Mouse (Mus musculus): Measurements from ENCODE around the gene Pdia5. TPM values are rescaled to one million over a fixed set of nuclear protein-coding genes. Genes with fewer than 3 reads are reported as not detected.

Gene Pdia5
- polyA plus RNA-seq, 1 experiment from 2014 or later: 12.2 TPM

DNA sequence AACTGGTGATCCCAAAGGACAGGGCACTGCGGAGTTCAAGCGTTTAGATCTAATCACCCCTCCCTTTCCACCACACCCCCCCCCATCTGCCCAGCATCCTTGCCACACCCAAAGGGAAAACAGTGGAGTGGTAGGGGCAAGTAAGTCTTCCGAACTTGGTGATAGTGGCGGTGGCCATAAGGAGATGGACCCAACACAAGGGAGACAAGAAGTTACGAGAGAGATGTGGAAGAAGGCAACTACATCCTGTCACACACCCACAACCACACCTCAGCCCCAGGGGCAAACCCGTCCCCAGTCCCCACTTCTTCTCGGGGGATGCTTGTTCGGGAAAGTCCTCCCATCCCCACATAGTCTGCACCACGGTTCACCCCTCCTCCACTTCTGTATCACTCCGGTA, 880 bp downstream of the Pdia5 start:
- Histone ChIP-seq H3K9ac (replicated peaks; ENCODE audit: low read length) (peak overlapping the region; percentile 70), H3K4me1 (ENCODE audit: control insufficient read depth, insufficient read depth, low read length) (no peaks in the 10 kb centered on the region; the same call in 1 of the 2 replicates), H3K27ac (replicated peaks; ENCODE audit: low read depth, low read length) (no peak overlapping the region), H3K27me3 (ENCODE audit: control insufficient read depth, insufficient read depth, low read length) (no peaks in the 10 kb centered on the region), H3K36me3 (replicated peaks; ENCODE audit: control insufficient read depth, insufficient read depth, low read depth, low read length) (no peaks in the 10 kb centered on the region), H3K9me3 (replicated peaks; ENCODE audit: control insufficient read depth, low read length) (no peaks in the 10 kb centered on the region), H3K4me2 (ENCODE audit: low read depth, low read length) (peak overlapping the region; percentile 88), H3K4me3 (ENCODE audit: low read depth, low read length) (peak overlapping the region; percentile 75)
- ATAC-seq (replicated peaks; ENCODE audit: insufficient number of reproducible peaks, low FRiP score, low TSS enrichment, low read depth) (0 out of 2 replicates have a peak, but pooled peaks have one; percentile 9), DNase-seq (ENCODE audit: low spot score) (no peak)
- WGBS: 9% methylated on average over 10 of the region's 10 CpGs

DNA sequence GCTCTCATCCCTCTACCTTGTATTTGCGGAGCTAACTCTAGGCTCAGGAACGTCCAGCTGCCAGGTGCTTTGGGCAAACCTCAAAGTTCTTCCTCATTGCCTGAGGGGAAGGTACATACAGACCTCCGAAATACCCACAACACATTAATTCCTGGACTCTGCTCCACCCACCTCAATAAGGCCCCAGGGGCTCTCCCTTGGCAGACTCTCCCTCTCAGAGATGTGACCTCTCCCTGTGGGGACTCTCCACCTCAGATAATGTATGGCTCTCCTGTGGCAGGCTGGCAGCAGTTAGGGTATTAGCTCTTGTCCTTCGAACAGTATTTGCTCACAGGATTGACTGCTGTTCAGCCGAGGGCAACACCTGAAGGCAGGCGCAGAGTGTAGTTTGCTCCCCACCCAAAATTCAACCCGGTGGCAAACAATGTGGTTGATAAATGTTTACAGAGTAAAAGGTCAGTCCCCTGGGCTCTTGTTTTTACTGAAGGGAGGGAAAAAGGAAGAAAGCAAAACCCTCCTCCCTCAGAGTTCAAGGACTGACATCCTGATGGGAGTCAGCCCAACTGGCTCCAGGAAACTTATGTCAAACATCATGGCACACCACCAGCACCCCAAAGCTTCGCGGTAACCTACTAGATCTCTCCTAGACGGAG, 1.5 kb downstream of the Pdia5 start:
- Histone ChIP-seq H3K4me1 (ENCODE audit: control insufficient read depth, insufficient read depth, low read length) (no peaks in the 10 kb centered on the region; the same call in 1 of the 2 replicates), H3K27ac (replicated peaks; ENCODE audit: low read depth, low read length) (no peak overlapping the region), H3K4me3 (ENCODE audit: low read depth, low read length) (peak overlapping the region; percentile 75; the same call in 1 of the 2 replicates), H3K4me2 (ENCODE audit: low read depth, low read length) (peak overlapping the region; percentile 88; the same call in 1 of the 2 replicates), H3K36me3 (replicated peaks; ENCODE audit: control insufficient read depth, insufficient read depth, low read depth, low read length) (no peaks in the 10 kb centered on the region), H3K27me3 (ENCODE audit: control insufficient read depth, insufficient read depth, low read length) (no peaks in the 10 kb centered on the region), H3K9ac (replicated peaks; ENCODE audit: low read length) (0 out of 2 replicates have a peak overlapping the region, but pooled peaks have one; percentile 15), H3K9me3 (replicated peaks; ENCODE audit: control insufficient read depth, low read length) (no peaks in the 10 kb centered on the region)
- ATAC-seq (replicated peaks; ENCODE audit: insufficient number of reproducible peaks, low FRiP score, low TSS enrichment, low read depth) (no peak), DNase-seq (ENCODE audit: low spot score) (no peak)
- WGBS: 49% methylated on average over 10 of the region's 10 CpGs

DNA sequence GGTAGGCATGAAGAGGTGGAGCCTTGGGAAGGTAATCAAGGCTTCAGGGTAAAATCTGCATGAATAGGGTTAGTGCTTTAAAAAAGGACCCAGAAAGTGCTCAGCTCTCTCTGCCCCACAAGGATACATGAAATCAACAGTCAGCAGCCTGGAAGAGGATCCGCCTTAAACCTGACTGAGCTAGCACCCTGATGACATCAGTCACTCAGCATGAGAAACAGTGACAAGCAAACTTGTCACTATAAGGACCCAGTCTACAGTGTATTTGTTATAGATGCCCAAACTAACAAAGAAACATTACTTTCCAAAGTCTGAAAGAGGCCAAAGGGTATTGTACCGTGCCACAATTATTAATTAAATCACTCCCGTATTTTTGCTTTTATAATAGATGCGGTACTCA, 2.9 kb downstream of the Pdia5 start:
- ATAC-seq (replicated peaks; ENCODE audit: insufficient number of reproducible peaks, low FRiP score, low TSS enrichment, low read depth): no peak
- no peak for DNase-seq (ENCODE audit: low spot score)
- Histone ChIP-seq H3K27me3 (ENCODE audit: control insufficient read depth, insufficient read depth, low read length) (no peaks in the 10 kb centered on the region), H3K9me3 (replicated peaks; ENCODE audit: control insufficient read depth, low read length) (no peaks in the 10 kb centered on the region), H3K4me3 (ENCODE audit: low read depth, low read length) (no peak overlapping the region), H3K36me3 (replicated peaks; ENCODE audit: control insufficient read depth, insufficient read depth, low read depth, low read length) (no peaks in the 10 kb centered on the region), H3K4me1 (ENCODE audit: control insufficient read depth, insufficient read depth, low read length) (no peaks in the 10 kb centered on the region; the same call in 1 of the 2 replicates), H3K27ac (replicated peaks; ENCODE audit: low read depth, low read length) (no peak overlapping the region), H3K4me2 (ENCODE audit: low read depth, low read length) (no peak overlapping the region), H3K9ac (replicated peaks; ENCODE audit: low read length) (no peak overlapping the region)
- 83% methylated on average over 4 of the region's 4 CpGs for WGBS

DNA sequence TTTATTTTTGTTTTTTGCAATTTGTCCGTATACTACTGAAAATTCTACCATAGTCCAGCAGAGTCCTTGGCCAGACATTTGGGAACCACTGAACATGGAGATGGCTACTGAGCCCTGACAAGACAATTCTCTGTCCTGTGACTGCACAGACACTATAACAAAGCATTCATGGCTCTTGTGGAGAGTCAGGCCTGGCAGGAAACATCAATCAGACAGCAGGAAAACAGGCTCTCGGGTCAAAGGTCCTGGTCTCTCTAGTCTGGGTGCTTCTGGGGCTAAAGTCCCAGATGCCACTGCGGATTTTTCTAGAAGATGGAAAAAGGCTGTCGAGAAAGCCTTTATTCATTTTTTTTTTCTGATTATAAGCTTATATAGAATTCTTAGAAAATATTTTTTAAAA, 3.6 kb downstream of the Pdia5 start:
- Histone ChIP-seq H3K36me3 (replicated peaks; ENCODE audit: control insufficient read depth, insufficient read depth, low read depth, low read length) (no peaks in the 10 kb centered on the region), H3K27ac (replicated peaks; ENCODE audit: low read depth, low read length) (no peak overlapping the region), H3K27me3 (ENCODE audit: control insufficient read depth, insufficient read depth, low read length) (no peaks in the 10 kb centered on the region), H3K4me2 (ENCODE audit: low read depth, low read length) (no peak overlapping the region), H3K4me3 (ENCODE audit: low read depth, low read length) (no peak overlapping the region), H3K9ac (replicated peaks; ENCODE audit: low read length) (no peak overlapping the region), H3K4me1 (ENCODE audit: control insufficient read depth, insufficient read depth, low read length) (no peaks in the 10 kb centered on the region; the same call in 1 of the 2 replicates), H3K9me3 (replicated peaks; ENCODE audit: control insufficient read depth, low read length) (no peaks in the 10 kb centered on the region)
- ATAC-seq (replicated peaks; ENCODE audit: insufficient number of reproducible peaks, low FRiP score, low TSS enrichment, low read depth) (no peak), DNase-seq (ENCODE audit: low spot score) (no peak)
- 18% methylated on average over 4 of the region's 4 CpGs for WGBS

DNA sequence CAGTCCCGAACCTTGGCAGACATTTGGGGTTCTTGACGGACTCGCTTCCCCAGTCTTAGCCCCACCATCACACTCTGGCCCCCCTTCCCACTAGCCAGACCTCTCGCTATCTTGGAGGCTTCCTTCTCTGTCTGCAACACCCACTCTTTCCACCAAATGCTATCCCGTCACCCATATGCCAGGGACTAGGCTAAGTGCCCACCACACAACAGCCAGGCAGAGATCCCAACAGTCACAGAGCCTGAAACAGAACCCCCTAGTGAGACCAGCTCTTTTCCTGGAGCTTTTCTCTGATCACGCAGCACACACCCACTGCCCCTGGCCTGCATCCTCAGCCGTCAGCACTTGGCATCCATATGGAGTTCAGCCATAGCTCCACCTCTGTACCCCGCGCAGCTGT, 5.0 kb downstream of the Pdia5 start:
- DNase-seq (ENCODE audit: low spot score): no peak
- H3K9ac ChIP-seq (replicated peaks; ENCODE audit: low read length): no peak overlapping the region
- WGBS: 72% methylated on average over 9 of the region's 9 CpGs
- H3K27me3 ChIP-seq (ENCODE audit: control insufficient read depth, insufficient read depth, low read length): no peaks in the 10 kb centered on the region
- no peaks in the 10 kb centered on the region for H3K36me3 ChIP-seq (replicated peaks; ENCODE audit: control insufficient read depth, insufficient read depth, low read depth, low read length)
- ATAC-seq (replicated peaks; ENCODE audit: insufficient number of reproducible peaks, low FRiP score, low TSS enrichment, low read depth): no peak
- no peak overlapping the region; the same call in 1 of the 2 replicates for H3K4me2 ChIP-seq (ENCODE audit: low read depth, low read length)
- no peak overlapping the region for H3K4me3 ChIP-seq (ENCODE audit: low read depth, low read length)
- H3K4me1 ChIP-seq (ENCODE audit: control insufficient read depth, insufficient read depth, low read length): no peaks in the 10 kb centered on the region; the same call in 1 of the 2 replicates
- no peak overlapping the region for H3K27ac ChIP-seq (replicated peaks; ENCODE audit: low read depth, low read length)
- no peaks in the 10 kb centered on the region for H3K9me3 ChIP-seq (replicated peaks; ENCODE audit: control insufficient read depth, low read length)

DNA sequence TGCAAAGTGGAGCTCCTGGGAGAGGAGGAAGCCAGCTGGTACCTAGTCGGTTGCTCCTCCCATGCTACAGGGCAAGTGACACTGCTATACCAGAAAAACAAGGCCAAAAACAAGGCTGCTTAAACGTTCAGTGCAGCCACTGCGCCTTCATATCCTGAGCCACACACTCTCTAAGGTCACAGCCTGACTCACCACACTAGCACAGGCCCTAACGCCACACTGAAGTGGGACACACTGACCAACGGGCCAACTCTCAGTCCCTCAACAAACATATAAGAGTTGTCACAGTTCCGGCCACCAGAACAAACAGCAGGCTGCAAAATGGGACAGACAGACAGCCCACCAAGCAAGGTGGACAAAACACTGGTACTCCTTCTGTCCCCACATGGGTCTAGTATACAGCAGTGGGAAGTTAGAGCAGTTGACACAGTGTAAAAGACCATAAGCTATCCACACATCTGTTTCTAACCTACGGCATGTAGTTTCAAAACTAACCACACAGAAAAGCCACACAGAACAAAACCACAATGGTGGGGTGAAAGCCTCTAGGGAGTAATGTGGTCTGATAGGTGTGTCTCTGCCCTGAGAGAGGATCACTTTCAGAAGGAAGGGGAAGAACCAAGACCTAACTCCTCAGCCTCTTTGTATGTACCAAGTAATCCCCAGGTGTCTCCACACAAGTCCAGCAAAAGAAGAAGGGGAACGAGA, 6.0 kb downstream of the Pdia5 start:
- Histone ChIP-seq H3K9ac (replicated peaks; ENCODE audit: low read length) (no peak overlapping the region), H3K36me3 (replicated peaks; ENCODE audit: control insufficient read depth, insufficient read depth, low read depth, low read length) (no peaks in the 10 kb centered on the region), H3K9me3 (replicated peaks; ENCODE audit: control insufficient read depth, low read length) (no peaks in the 10 kb centered on the region), H3K4me3 (ENCODE audit: low read depth, low read length) (no peak overlapping the region), H3K27me3 (ENCODE audit: control insufficient read depth, insufficient read depth, low read length) (no peaks in the 10 kb centered on the region), H3K4me2 (ENCODE audit: low read depth, low read length) (no peak overlapping the region), H3K27ac (replicated peaks; ENCODE audit: low read depth, low read length) (no peak overlapping the region), H3K4me1 (ENCODE audit: control insufficient read depth, insufficient read depth, low read length) (no peaks in the 10 kb centered on the region; the same call in 1 of the 2 replicates)
- WGBS: 79% methylated on average over 8 of the region's 8 CpGs
- ATAC-seq (replicated peaks; ENCODE audit: insufficient number of reproducible peaks, low FRiP score, low TSS enrichment, low read depth) (no peak), DNase-seq (ENCODE audit: low spot score) (no peak)

DNA sequence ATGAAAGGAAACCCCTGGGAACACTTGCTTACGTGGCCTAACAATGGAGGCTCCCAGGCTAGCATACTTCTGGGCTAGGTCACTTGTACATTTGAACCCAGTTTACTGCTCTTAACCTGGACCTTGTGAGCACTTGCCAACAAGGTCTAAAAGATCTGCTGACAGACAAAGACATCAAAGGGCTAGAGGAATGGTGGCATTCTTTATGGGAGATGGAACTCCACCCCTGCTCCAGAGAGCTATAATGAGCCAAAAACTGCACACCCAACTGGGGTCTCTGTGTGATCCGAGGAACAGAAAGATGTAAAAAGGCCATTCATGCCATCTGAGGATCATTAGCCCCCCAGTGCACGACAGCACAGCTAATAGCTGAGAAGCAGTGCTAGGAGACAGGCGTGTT, 6.6 kb downstream of the Pdia5 start:
- no peak overlapping the region for H3K9ac ChIP-seq (replicated peaks; ENCODE audit: low read length)

DNA sequence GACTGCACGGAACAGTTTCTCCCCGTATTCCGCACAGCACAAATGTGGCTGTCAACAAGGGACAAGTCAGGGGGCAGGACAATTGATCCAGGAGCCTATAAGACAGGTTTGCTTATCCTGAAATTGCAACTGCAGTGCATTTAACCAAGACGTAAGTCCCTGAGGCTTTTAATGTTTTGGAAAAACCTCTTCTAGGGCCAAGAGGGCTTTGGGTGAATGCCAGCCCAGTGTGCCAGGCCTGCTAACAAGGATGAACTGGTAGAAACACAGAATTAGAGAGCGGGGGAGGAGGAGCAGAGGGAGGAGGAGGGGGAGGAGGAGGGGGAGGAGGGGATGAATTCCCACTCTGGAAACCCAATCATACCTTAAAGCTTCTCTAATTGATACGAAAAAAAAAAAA, 11.4 kb downstream of the Pdia5 start:
- no peaks in the 10 kb centered on the region for H3K36me3 ChIP-seq (replicated peaks; ENCODE audit: control insufficient read depth, insufficient read depth, low read depth, low read length)
- H3K27me3 ChIP-seq (ENCODE audit: control insufficient read depth, insufficient read depth, low read length): no peaks in the 10 kb centered on the region
- H3K4me2 ChIP-seq (ENCODE audit: low read depth, low read length): no peak overlapping the region
- 80% methylated on average over 6 of the region's 6 CpGs for WGBS
- DNase-seq (ENCODE audit: low spot score): no peak
- no peaks in the 10 kb centered on the region for H3K9me3 ChIP-seq (replicated peaks; ENCODE audit: control insufficient read depth, low read length)
- no peak for ATAC-seq (replicated peaks; ENCODE audit: insufficient number of reproducible peaks, low FRiP score, low TSS enrichment, low read depth)
- no peak overlapping the region for H3K9ac ChIP-seq (replicated peaks; ENCODE audit: low read length)
- H3K27ac ChIP-seq (replicated peaks; ENCODE audit: low read depth, low read length): no peak overlapping the region
- no peak overlapping the region for H3K4me3 ChIP-seq (ENCODE audit: low read depth, low read length)
- no peaks in the 10 kb centered on the region for H3K4me1 ChIP-seq (ENCODE audit: control insufficient read depth, insufficient read depth, low read length)

More for the DNA sequence above, 6.6 kb downstream of the Pdia5 start:
- no peak for DNase-seq (ENCODE audit: low spot score)
- Histone ChIP-seq H3K9me3 (replicated peaks; ENCODE audit: control insufficient read depth, low read length) (no peaks in the 10 kb centered on the region), H3K4me2 (ENCODE audit: low read depth, low read length) (no peak overlapping the region), H3K4me3 (ENCODE audit: low read depth, low read length) (no peak overlapping the region), H3K27me3 (ENCODE audit: control insufficient read depth, insufficient read depth, low read length) (no peaks in the 10 kb centered on the region), H3K27ac (replicated peaks; ENCODE audit: low read depth, low read length) (no peak overlapping the region), H3K36me3 (replicated peaks; ENCODE audit: control insufficient read depth, insufficient read depth, low read depth, low read length) (no peaks in the 10 kb centered on the region), H3K4me1 (ENCODE audit: control insufficient read depth, insufficient read depth, low read length) (no peaks in the 10 kb centered on the region)
- 49% methylated on average over 4 of the region's 4 CpGs for WGBS
- no peak for ATAC-seq (replicated peaks; ENCODE audit: insufficient number of reproducible peaks, low FRiP score, low TSS enrichment, low read depth)
